Mouse (Mus musculus) granulocyte monocyte progenitor cell, adult 5-6 weeks (primary cell): ENCODE results near the gene Gm20219. TPM values are rescaled to one million over a fixed set of nuclear protein-coding genes. Genes with fewer than 3 reads are reported as not detected.
A peak's percentile ranks its signal among the peaks of the same experiment; 100 is the strongest.
"Not testable (repeated sequence)": the region's sequence is repeated elsewhere in the genome, so short reads cannot be mapped to it uniquely, and the experiment has no call there.

ENCODE experiments used
- ATAC-seq: replicated peaks from 2 replicates; pipeline ENCODE4 v1.8.0; 2016; ENCODE audit warnings: mild to moderate bottlenecking, moderate TSS enrichment, inconsistent platforms; ENCODE audit not compliant: poor library complexity, severe bottlenecking
- total RNA-seq, 2 experiments: library from RNA; stranded (forward) in 1 of 2; stranded (reverse) in 1 of 2; fragments of 200-712, 200-1000 nt in 1 of 2; fragments of >200 nt in 1 of 2; fragmentation: Nextera tagmentation in 1 of 2; gene quantifications; 2 replicates each; pipeline ENCODE4 v1.2.3; 2014 to 2017

Gene Gm20219
- total RNA-seq, 2 experiments from 2014 or later: 0.41 to 0.84 TPM

- no peak for ATAC-seq
Observed at GRCm38 (mm10) chr17:56515690-56516410, 38.3 kb downstream of the Gm20219 start.

DNA sequence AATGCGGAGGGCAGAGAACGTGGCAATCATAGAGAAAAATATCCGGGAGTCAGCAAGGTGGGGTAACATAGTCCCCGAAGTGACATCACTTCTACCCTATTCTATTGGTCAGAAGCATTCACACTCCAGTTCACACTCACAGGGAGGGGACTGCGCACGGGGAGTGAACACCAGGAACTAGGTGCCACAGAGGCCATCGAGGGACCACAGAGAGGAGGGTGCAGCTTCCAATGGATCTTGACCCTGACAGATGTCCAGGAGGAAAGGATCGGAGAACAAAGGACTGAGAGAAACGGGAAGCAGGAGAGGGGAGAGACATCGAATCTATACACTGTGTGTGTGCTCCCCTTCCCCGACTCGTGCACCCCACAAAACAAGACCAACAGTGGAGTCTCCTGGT lies 39.3 kb downstream of the Gm20219 start:
- ATAC-seq: no peak

DNA sequence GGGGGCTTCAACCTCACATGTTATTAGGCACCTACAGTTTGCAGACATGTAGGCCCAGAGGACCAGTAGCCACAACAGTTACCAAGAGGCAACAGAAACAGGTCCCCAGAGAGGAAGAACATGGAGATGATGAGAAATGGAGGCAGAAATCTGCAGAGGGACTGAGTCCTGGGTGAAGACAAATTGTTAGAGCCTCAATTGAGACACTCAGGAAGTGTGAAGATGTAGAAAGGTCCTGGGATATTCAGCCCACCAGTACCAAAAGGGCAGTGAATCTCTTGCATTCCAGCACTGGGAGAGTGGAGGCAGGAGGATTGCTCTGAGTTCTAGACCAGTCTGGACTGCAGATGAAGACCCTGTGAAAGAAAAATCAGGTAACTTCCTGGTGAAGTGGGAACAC lies 39.9 kb downstream of the Gm20219 start:
- no peak for ATAC-seq

GRCm38 (mm10) chr17:56512310-56512709 lies 41.9 kb downstream of the Gm20219 start, which contains the start of gene Znrf4:
Znrf4 (minus strand) TSS chr17:56512431.
- ATAC-seq: no peak

- ATAC-seq: no peak
Observed at GRCm38 (mm10) chr17:56511707-56512090, 42.5 kb downstream of the Gm20219 start.

GRCm38 (mm10) chr17:56510970-56511706 lies 43.0 kb downstream of the Gm20219 start:
- ATAC-seq: no peak

GRCm38 (mm10) chr17:56510473-56510969 lies 43.7 kb downstream of the Gm20219 start:
- no peak for ATAC-seq

- ATAC-seq: no peak
Observed at GRCm38 (mm10) chr17:56509707-56510472, 44.3 kb downstream of the Gm20219 start.

GRCm38 (mm10) chr17:56509021-56509640 lies 45.1 kb downstream of the Gm20219 start:
- ATAC-seq: no peak

DNA sequence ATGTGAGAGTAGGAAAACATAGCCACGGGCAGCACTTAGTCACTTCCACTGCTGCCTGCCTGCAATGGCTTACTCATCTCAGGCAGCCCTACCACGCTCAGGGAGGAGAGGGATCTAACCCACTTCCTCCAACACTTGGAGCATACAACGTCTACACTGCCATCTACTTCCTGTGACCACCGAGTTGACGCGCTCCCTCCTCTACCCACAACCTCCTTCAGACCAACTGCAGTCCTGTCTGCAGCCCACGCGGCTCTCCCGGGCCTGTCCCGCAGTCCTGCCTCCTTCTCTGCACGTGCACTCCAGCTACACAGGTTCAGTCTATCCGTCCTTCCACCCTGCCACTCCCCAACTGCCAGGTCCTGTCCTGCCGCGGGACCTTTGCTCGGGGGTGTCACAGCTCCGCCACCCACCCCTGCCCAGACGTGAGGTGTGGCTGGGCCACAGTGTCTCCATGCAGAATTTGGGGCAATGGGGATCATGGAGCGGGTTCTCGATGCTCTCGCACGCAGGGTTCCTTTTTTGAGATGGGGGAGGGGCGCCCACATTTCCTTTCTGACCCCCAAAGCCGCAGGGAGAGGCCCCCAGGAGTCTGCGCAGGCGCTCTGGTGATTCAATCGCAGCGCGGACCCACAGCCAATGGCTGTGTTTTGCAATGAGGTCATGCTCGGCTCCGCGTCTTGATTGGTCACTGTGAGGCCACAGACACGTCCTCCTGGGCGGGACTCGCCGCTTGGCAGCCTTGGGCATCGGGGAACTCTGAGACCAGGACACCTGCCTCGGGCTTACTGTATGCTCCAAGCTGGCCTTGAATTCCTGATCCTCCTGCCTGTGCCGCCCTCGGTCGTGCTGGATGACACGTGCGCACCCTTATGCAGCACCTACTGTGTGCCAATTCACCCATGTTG lies 46.8 kb downstream of the Gm20219 start:
- ATAC-seq: peak; percentile 86

DNA sequence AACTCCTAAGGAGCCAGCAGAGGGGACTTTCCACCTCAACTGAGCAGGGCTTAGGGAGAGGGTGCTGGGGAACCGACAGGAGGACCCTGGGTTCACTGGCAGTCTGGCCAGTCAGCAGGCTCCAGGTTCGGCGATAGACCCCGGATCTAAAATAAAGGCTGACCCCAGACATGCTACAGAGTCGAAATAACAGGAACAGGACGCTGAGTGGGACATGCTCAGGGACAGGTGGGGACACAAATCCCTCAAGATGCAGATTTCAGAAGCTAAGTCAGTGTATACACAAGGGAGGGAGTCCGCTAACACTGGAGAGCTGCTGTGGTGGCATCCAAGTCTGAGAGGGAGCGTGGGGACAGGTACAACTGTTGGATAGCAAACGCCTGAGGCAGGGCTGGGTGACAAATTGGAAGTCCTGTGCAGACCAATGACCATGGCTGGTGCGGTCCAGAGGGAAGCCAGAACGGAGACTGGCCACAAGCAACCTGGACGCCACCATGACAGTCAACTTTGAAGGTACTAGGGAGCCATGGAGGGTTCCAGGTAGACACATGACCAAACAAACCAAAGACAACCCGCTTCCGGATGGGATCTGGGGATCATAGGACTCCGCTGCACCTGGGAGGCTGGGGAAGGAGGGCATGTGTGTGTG lies 47.6 kb downstream of the Gm20219 start:
- ATAC-seq: no peak

GRCm38 (mm10) chr17:56505401-56505800 lies 48.8 kb downstream of the Gm20219 start:
- ATAC-seq: no peak

- no peak for ATAC-seq
Observed at GRCm38 (mm10) chr17:56502526-56502925, 51.7 kb downstream of the Gm20219 start.

DNA sequence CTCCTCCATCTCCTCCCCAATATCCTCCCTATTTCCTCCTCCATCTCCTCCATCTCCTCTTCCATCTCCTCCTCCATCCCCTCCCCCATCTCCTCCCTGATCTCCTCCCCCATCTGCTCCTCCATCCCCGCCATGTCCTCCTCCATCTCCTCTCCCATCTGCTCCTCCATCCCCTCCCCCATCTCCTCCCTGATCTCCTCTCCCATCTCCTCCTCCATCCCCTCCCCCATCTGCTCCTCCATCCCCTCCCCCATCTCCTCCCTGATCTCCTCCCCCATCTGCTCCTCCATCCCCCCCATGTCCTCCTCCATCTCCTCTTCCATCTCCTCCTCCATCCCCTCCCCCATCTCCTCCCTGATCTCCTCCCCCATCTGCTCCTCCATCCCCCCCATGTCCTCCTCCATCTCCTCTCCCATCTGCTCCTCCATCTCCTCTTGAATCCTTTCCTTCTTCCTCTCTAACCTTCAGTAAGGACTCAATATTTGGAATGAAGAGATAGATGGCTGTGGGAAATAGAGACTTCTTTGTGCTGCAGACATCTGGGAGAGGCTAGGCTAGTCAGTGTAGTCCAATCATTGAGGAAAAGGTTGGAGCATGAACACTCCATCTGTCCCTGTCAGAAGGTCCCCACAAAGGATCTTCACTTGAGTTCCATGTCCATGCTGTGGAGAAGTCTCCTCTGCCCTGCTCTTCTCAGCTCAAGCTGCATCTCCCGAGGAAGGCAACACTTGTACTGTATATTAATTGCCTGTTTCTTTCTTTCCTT lies 52.4 kb downstream of the Gm20219 start:
- ATAC-seq: not testable (repeated sequence)
